Mouse (Mus musculus): ENCODE results near the gene Pla2g10. TPM values are rescaled to one million over a fixed set of nuclear protein-coding genes. Genes with fewer than 3 reads are reported as not detected.
A peak's percentile ranks its signal among the peaks of the same experiment; 100 is the strongest.
"Not testable (repeated sequence)": the region's sequence is repeated elsewhere in the genome, so short reads cannot be mapped to it uniquely, and the experiment has no call there.

Gene Pla2g10
- polyA plus RNA-seq, 1 experiment from 2014 or later: 1.5 TPM

DNA sequence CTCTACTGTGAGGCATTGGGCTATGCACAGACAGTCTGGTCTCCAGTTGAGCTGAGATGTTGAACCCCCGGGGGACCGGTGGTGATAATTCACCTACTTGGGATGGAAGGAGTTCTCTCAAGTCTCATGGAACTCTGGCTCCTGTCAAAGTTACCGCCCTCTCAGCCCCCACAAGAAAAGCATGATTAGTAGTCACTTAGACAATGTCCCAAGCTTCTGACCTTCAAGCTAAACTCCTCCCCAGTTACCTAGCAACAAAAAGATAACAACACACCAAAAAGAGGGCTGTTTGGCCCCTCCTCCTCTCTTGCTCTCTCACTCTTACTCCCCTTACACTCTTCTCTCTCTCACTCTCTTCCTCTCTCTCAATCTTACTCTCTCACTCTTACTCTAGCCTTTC is 33.7 kb upstream of the Pla2g10 start:
- no peak overlapping the region for H3K9ac ChIP-seq (replicated peaks; ENCODE audit: low read depth)
- WGBS: 71% methylated on average over 3 of the region's 3 CpGs
- DNase-seq (ENCODE audit: low spot score) (no peak), ATAC-seq (no peak)
- no peak overlapping the region for H3K4me3 ChIP-seq (ENCODE audit: low read depth, low read length)
- no peaks in the 10 kb centered on the region for H3K27me3 ChIP-seq (replicated peaks; ENCODE audit: insufficient read depth, low read length)
- H3K4me1 ChIP-seq (ENCODE audit: insufficient read depth, low read depth, low read length): no peaks in the 10 kb centered on the region
- no peaks in the 10 kb centered on the region for H3K36me3 ChIP-seq (ENCODE audit: insufficient read depth, low read length)
- H3K27ac ChIP-seq (ENCODE audit: low read length): no peak overlapping the region
- no peak overlapping the region for H3K4me2 ChIP-seq (replicated peaks; ENCODE audit: low read depth, low read length)
- H3K9me3 ChIP-seq (ENCODE audit: low read length): no peaks in the 10 kb centered on the region
- TF ChIP-seq EP300 (IDR thresholded peaks at IDR 0.05) (no peak), CTCF (IDR thresholded peaks at IDR 0.05) (no peak)

DNA sequence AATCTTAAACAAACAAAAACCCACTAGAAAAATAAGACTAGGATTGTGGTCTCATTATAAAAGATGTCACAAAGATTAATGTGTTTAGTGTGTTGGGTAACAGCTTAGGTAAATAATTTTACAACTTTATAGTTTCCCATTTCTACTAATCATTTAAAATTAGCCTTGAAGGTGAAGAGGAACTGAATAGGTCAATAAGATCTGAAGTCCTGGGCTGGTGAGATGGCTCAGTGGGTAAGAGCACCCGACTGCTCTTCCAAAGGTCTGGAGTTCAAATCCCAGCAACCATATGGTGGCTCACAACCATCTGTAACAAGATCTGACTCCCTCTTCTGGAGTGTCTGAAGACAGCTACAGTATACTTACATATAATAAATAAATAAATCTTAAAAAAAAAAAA is 32.0 kb upstream of the Pla2g10 start:
- not testable (repeated sequence) for H3K9me3 ChIP-seq (ENCODE audit: low read length); H3K36me3 ChIP-seq (ENCODE audit: insufficient read depth, low read length); ATAC-seq; H3K4me1 ChIP-seq (ENCODE audit: insufficient read depth, low read depth, low read length); H3K4me2 ChIP-seq (replicated peaks; ENCODE audit: low read depth, low read length); H3K9ac ChIP-seq (replicated peaks; ENCODE audit: low read depth); DNase-seq (ENCODE audit: low spot score); H3K27me3 ChIP-seq (replicated peaks; ENCODE audit: insufficient read depth, low read length); H3K27ac ChIP-seq (ENCODE audit: low read length); H3K4me3 ChIP-seq (ENCODE audit: low read depth, low read length)
- WGBS: 76% methylated on average over 1 of the region's 1 CpGs

DNA sequence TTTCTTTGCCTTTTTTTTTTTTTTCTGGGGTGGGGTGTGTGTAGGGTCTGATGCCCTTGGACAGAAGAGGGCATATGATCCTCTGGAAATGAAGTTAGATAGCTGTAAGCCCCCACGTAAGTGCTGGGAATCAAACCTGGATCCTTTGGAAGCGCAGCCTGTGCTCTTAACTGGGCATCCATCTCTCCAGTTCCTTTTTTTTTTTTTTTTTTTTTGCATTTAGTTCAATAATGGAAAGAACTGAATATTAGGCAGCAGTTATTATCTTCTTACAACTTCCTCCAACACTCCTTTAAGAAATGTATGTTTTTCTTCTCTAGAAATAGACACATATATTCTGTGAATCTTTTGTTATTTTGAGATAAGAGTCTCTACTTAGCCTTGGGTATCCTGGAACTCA is 27.0 kb upstream of the Pla2g10 start:
- ATAC-seq (no peak), DNase-seq (ENCODE audit: low spot score) (no peak)
- Histone ChIP-seq H3K27me3 (replicated peaks; ENCODE audit: insufficient read depth, low read length) (no peaks in the 10 kb centered on the region), H3K4me2 (replicated peaks; ENCODE audit: low read depth, low read length) (no peak overlapping the region), H3K4me3 (ENCODE audit: low read depth, low read length) (no peak overlapping the region), H3K4me1 (ENCODE audit: insufficient read depth, low read depth, low read length) (no peaks in the 10 kb centered on the region), H3K27ac (ENCODE audit: low read length) (no peak overlapping the region), H3K36me3 (ENCODE audit: insufficient read depth, low read length) (no peaks in the 10 kb centered on the region), H3K9me3 (ENCODE audit: low read length) (no peaks in the 10 kb centered on the region), H3K9ac (replicated peaks; ENCODE audit: low read depth) (no peak overlapping the region)
- TF ChIP-seq EP300 (IDR thresholded peaks at IDR 0.05) (no peak), CTCF (IDR thresholded peaks at IDR 0.05) (no peak)
- WGBS: 92% methylated on average over 2 of the region's 2 CpGs

DNA sequence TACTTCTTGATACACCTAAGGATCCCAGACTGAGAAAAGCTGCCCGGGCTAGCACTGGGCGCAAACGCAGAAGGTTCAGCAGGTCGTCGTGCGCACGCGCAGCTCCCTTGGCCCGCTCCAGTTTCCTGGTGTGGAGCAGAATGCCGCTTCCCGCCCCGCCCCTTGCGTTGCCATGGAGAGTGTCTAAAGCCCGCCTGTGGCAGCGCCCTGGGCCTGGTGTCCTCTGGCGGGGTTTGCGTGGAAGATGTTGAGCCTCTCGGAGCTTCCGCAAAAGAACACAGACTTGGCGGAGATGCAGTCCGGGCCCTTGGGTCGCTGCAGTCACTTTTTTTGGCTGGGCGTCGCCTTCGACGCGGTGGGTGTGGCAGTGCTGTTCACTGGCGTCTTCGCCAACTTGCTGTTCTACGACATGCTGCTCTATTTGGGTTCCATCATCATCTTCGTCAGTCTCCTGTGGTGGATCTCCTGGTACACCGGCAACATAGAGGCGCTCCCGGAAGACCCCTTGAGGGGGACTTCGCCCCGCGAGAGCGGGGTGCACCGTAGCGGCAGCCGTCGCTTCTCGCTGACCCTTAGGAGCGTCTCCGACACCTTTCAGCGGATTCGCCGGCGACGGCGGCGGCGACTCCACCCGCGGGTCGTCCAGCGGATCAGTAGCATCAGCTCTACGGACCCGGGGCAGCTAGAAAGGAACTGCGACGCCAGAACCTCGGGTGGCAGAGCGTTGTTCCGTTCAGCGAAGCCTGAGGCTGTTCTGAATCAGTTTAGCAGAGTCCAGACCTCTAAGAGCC is 23.8 kb upstream of the Pla2g10 start:
- Histone ChIP-seq H3K9ac (replicated peaks; ENCODE audit: low read depth) (peak overlapping the region; percentile 52), H3K27me3 (replicated peaks; ENCODE audit: insufficient read depth, low read length) (no peaks in the 10 kb centered on the region), H3K36me3 (ENCODE audit: insufficient read depth, low read length) (no peaks in the 10 kb centered on the region), H3K27ac (ENCODE audit: low read length) (no peak overlapping the region), H3K4me3 (ENCODE audit: low read depth, low read length) (peak overlapping the region; percentile 66), H3K4me2 (replicated peaks; ENCODE audit: low read depth, low read length) (peak overlapping the region; percentile 99), H3K9me3 (ENCODE audit: low read length) (no peaks in the 10 kb centered on the region), H3K4me1 (ENCODE audit: insufficient read depth, low read depth, low read length) (no peaks in the 10 kb centered on the region)
- under 1% methylated on average over 65 of the region's 65 CpGs for WGBS
- ATAC-seq (peak; percentile 100), DNase-seq (ENCODE audit: low spot score) (peak; percentile 96)
- TF ChIP-seq CTCF (IDR thresholded peaks at IDR 0.05) (no peak), EP300 (IDR thresholded peaks at IDR 0.05) (no peak)

DNA sequence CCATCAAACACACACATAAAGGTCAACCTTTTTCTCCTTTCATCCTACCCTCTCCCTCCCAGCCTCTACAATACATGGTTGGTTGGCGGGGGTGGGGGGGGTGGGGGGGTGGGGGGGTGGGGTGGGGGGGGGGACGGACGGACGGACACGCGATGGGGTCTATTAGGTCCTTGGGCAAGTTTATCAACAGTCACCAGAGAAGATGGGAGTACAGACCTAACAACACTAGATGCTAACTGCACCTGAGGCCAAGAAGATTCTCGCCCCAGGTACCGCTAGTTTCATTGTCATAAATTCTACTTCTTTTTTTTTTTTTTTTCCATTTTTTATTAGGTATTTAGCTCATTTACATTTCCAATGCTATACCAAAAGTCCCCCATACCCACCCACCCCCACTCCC is 23.2 kb upstream of the Pla2g10 start:
- Histone ChIP-seq H3K27ac (ENCODE audit: low read length) (no peak overlapping the region), H3K9ac (replicated peaks; ENCODE audit: low read depth) (no peak overlapping the region), H3K4me1 (ENCODE audit: insufficient read depth, low read depth, low read length) (no peaks in the 10 kb centered on the region), H3K9me3 (ENCODE audit: low read length) (no peaks in the 10 kb centered on the region), H3K4me2 (replicated peaks; ENCODE audit: low read depth, low read length) (peak overlapping the region; percentile 99), H3K27me3 (replicated peaks; ENCODE audit: insufficient read depth, low read length) (no peaks in the 10 kb centered on the region), H3K4me3 (ENCODE audit: low read depth, low read length) (peak overlapping the region; percentile 66; the same call in 1 of the 2 replicates), H3K36me3 (ENCODE audit: insufficient read depth, low read length) (no peaks in the 10 kb centered on the region)
- TF ChIP-seq EP300 (IDR thresholded peaks at IDR 0.05) (no peak), CTCF (IDR thresholded peaks at IDR 0.05) (no peak)
- ATAC-seq (no peak), DNase-seq (ENCODE audit: low spot score) (no peak)
- WGBS: 51% methylated on average over 8 of the region's 8 CpGs

DNA sequence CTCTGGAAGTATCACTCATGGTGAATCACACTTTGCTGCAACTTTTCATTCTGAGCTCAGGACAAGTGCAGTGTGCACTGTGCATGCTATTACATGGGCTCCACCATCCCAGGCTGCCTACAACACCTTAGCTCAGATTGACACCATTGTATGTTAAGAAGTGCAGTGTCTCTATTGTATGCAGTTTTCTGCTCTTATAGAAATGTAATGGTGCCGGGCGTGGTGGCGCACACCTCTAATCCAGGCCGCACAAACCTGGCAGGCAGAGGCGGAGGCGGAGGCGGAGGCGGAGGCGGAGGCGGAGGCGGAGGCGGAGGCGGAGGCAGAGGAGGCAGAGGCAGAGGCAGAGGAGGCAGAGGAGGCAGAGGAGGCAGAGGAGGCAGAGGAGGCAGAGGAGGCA is 19.8 kb upstream of the Pla2g10 start:
- no peak overlapping the region for H3K4me3 ChIP-seq (ENCODE audit: low read depth, low read length)
- DNase-seq (ENCODE audit: low spot score): no peak
- no peaks in the 10 kb centered on the region for H3K36me3 ChIP-seq (ENCODE audit: insufficient read depth, low read length)

More for the DNA sequence above, 19.8 kb upstream of the Pla2g10 start:
- 94% methylated on average over 13 of the region's 13 CpGs for WGBS
- Histone ChIP-seq H3K4me1 (ENCODE audit: insufficient read depth, low read depth, low read length) (no peaks in the 10 kb centered on the region), H3K9me3 (ENCODE audit: low read length) (no peaks in the 10 kb centered on the region), H3K4me2 (replicated peaks; ENCODE audit: low read depth, low read length) (no peak overlapping the region), H3K27ac (ENCODE audit: low read length) (no peak overlapping the region), H3K27me3 (replicated peaks; ENCODE audit: insufficient read depth, low read length) (no peaks in the 10 kb centered on the region), H3K9ac (replicated peaks; ENCODE audit: low read depth) (no peak overlapping the region)
- ATAC-seq: no peak
- no peak for TF ChIP-seq EP300 (IDR thresholded peaks at IDR 0.05)
- TF ChIP-seq CTCF (IDR thresholded peaks at IDR 0.05): no peak

Data from lung, postnatal 0 days (tissue).